Mouse (Mus musculus): Measurements from ENCODE around the gene Retsat. TPM values are rescaled to one million over a fixed set of nuclear protein-coding genes. Genes with fewer than 3 reads are reported as not detected.

Gene Retsat
- total RNA-seq, 2 experiments from 2014 or later, result 44.0 to 50.8 TPM

- no peak for DNase-seq (ENCODE audit: low spot score in 2 of 2)
Observed at GRCm38 (mm10) chr6:72620920-72621319, 22.6 kb downstream of the Retsat start.

GRCm38 (mm10) chr6:72622917-72623316 is 24.6 kb downstream of the Retsat start:
- no peak for DNase-seq (ENCODE audit: low spot score in 2 of 2)

DNA sequence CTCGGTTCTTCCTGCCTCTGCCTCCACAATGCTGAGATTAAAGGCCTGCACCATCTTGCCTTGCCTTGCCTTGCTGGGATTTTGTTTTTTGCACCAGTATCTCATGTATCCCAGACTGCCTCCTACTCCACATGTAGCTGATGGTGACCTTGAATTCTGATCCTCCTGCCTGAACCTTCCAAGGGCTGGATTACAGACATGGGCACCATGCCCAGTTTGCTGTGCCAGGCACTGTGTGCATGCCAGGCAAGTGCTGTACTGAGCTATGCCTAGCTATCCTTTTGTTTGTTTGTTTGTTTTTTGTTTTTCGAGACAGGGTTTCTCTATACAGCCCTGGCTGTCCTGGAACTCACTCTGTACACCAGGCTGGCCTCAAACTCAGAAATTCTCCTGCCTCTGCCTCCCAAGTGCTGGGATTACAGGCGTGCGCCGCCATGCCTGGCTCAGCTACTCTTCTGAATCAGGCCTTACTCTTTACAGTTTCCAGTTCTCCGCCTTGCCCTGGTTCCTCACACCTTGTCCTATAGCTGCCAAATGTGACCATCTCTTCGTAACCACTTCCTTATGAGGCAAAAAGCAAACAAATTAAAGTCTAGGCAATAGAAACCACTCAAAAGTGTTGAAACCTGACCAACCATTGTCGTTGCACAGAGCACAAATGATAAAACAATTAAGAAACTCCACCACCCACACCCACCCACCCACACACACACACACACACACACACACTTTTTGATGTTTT is 25.6 kb downstream of the Retsat start:
- DNase-seq (ENCODE audit: low spot score in 2 of 2), result no peak

- no peak for DNase-seq (ENCODE audit: low spot score in 2 of 2)
Observed at GRCm38 (mm10) chr6:72626391-72626790, 28.1 kb downstream of the Retsat start.

GRCm38 (mm10) chr6:72627276-72627675 is 29.0 kb downstream of the Retsat start:
- no peak for DNase-seq (ENCODE audit: low spot score in 2 of 2)

DNA sequence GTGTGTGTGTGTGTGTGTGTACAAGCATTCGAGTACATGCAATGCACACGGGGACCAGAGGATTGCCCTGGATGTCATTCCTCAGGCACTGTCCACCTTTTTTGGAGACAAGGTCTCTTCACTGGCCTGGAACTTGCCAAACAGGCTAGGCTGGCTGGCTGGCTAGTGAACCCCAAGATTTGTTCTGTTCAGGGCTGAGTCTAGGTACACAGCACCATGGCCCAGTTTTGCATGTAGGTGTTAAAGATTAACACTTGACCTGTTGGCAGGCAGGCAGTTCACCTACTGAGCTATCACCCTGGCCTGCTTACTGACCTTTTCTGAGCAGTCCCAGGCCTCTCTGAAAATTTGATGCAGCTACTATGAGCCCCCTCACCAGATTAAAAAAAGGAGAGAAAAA is 32.1 kb downstream of the Retsat start:
- no peak for DNase-seq (ENCODE audit: low spot score in 2 of 2)

DNA sequence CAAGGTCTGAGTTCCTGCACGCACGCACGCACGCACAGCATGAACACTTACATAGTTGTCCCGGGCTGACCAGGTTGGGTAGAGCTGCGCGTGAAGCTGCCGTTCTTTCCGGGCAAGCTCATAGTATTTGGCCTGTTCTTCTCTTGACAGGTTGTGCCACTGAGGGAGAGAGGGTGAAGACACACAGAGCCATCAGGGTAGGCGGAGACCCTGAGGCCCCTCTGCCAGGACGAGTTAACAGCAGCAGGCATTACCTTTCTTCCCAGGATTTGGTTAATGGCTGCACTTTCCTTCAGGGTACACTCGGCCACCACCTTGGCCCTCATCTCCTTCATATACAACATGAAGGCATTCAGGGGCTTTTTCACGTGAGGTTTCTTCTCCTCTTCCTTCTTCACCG is 32.7 kb downstream of the Retsat start:
- DNase-seq (ENCODE audit: low spot score in 2 of 2), result no peak

GRCm38 (mm10) chr6:72631700-72632099 is 33.4 kb downstream of the Retsat start:
- DNase-seq (ENCODE audit: low spot score in 2 of 2), result no peak

GRCm38 (mm10) chr6:72634311-72634710 is 36.0 kb downstream of the Retsat start:
- DNase-seq (ENCODE audit: low spot score in 2 of 2), result no peak

DNA sequence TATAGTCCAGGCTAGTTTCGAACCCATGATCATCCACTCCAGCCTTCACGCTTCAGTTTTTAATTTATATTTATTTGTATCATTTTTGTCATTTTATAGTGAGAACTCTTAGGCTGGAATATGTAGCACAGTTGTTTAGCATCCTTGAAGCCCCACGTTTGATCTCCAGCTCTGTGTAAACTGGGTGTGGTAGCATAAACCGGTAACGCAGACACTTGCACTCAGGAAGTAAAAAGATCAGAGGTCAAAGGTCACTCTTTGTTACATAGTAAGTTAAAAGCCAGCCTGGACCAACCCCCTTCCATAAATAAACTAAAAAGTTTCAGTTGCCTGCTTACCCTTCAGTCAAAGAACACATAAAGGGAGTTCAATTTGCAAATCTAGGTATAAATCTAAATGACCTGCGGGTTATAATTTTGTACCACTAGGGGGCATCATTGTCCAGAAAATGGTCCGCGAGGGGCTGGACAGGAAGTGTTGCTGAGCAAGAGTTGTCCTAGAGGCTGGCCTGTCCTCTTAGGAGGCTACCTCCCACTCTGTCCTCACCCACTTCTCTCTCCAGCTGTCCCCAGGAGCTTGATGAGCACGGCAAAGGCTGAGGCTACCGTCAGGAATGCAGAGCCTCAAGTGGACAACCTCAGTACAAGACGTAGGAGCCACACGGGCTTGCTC is 37.6 kb downstream of the Retsat start:
- peak in 1 of 2 experiments; percentile 70 for DNase-seq (ENCODE audit: low spot score in 2 of 2)

DNA sequence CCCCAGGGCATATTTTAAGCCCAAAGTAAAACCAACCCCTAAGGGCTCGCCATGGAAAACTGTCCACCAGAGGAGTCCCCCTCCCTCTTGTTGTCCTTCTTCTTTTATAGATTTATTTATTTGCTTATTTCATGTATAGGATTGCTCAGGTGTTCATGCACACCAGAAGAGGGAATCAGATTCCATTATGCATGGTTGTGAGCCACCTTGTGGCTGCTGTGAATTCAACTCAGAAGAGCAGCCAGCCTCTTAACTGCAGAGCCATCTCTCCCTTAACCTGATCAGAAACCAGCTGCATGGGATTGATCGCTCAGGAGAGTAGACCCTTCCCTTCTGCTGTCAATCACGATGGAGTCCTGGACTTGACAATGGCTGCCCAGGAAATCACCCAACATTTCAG is 38.7 kb downstream of the Retsat start:
- DNase-seq (ENCODE audit: low spot score in 2 of 2), result no peak

- DNase-seq (ENCODE audit: low spot score in 2 of 2), result no peak
Observed at GRCm38 (mm10) chr6:72641218-72641954, 43.1 kb downstream of the Retsat start.

DNA sequence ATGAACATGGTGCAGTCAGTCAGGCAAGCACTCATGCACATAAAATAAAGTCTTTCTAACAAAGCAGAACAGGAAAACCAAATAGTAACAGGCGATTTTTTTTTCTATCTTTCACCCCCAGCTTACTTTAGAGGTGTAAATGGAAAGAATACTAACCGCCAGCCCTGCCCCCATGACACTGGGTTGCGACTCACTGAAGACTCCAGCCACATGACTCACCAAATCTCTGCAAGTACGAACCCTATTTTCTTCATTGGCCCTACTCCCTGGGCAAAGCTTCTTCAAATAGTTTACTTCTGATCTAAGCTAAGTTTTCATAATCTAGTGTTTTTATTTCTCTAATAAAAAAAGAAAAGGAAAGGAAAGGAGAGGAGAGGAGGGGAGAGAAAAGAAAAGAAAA is 46.3 kb downstream of the Retsat start:
- no peak for DNase-seq (ENCODE audit: low spot score in 2 of 2)

DNA sequence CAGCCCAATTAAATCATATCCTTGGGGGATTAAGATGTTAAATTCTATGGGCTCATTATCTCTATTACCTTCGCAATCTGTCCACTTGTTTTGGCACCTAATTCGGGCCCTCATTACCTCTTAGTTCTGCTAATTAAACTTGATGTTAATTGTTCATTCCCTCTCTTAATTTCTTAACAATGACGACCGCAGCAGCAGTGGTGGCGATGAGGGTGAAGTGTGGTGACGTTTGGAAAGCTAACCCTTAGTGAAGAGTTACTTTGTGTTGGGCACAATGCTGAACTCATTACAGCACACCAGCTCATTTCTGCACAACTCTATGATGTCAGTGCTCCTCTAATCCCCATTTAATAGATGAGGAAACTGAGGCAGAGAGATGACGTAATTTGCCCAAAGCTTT is 47.1 kb downstream of the Retsat start:
- DNase-seq (ENCODE audit: low spot score in 2 of 2), result no peak

DNA sequence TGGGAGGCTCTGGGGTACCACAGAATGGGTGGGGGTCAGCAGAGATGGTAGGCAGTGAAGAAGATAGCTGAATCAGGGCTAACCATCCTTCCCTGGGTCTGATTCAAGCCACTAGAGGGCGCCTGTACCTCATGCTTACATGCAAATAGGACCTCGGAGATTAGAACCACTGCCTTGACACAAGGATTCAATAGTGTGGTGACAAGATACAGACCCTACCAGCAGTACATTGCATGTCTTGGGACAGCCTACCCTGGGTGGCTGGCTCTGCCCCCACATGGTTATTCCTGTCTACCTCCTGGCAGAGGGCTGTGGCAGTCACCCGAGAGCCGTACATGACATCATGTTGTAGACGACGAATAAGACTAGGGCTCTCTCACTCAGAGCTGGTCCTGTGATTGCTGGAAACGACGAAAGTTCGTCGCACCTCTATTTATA is 49.1 kb downstream of the Retsat start:
- DNase-seq (ENCODE audit: low spot score in 2 of 2), result peak; percentile 72 to 81

GRCm38 (mm10) chr6:72648002-72648595 is 49.8 kb downstream of the Retsat start:
- no peak for DNase-seq (ENCODE audit: low spot score in 2 of 2)

DNA sequence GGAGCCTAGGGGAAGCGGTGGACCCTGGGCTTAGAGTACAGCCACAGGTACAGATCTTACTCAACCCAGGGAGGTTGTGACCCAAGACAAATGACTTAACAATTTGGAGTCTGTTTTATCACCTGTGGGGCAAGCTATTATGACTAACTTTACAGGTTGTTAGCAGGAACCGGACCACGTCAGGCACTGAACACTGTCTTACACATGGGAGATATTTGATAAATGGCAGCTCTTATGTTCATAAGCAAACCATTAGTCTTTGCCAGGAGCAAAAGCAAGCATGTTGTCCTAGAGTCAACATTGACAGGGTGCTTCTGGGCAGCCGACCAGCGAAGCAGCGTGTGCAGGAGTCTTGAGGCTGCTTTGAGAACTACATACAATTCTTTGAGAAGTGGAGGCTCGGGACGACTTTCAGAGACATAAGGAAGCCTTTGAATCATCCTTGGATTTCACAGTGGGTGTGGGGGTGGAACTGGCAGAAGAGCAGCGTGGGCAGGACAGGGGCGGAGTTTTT is 52.1 kb downstream of the Retsat start:
- DNase-seq (ENCODE audit: low spot score in 2 of 2), result peak in 1 of 2 experiments; percentile 62

DNA sequence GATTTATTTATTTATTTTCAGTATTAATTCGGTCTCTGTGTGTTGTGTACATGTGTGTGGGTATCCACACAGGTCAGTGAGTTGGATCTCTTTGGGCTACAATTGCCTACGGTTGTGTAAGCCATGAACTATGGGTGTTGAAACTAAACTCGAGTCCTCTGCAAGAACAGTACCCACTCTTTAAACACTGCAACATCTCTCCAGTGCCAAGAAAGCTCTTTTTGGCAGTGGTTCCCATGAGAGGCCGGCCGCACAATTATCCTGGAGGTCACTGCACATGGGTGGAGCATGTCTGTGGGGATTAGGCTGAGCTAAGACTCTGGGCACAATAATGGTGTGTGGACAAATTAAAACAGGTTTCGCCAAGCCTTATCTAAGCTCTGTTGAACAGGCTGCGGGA is 55.1 kb downstream of the Retsat start:
- DNase-seq (ENCODE audit: low spot score in 2 of 2), result peak in 1 of 2 experiments; percentile 31

GRCm38 (mm10) chr6:72654355-72654754 is 56.1 kb downstream of the Retsat start:
- DNase-seq (ENCODE audit: low spot score in 2 of 2), result no peak

DNA sequence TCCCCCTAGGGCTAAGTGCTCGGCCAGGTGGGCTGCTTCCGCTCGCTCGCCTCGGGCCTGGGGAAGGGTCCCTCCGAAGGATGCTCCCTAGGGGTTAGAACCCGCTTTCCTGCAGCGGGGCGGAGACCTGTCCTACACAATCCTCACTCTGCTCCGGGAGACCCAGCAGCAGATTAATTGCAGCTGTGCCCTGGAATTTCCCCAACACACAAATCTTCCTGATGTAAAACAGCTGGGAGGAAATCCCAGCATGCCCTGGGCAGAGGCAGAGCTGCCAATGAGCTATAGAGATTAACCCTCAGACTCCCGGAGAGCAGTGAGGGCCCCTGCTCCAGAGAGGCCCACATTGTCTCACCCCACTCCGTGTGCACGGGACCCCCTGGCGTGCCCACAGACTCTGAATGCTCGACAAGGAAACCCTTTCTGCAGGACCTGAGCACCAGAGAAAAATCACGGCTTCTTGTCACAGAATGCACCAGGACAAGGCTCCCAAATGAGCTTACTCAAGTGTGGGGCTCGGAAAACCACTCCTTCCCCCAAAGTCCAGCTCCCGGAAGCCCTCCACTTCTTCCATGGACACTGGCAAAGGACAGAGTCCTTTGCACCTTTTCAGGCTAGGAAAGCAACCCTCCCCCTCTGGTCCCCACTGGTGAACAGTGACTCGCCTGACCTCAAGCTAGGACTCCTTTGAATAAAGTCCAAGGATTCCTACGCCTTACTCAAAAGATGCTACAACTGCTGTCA is 57.2 kb downstream of the Retsat start:
- DNase-seq (ENCODE audit: low spot score in 2 of 2), result no peak

GRCm38 (mm10) chr6:72656053-72656442 is 57.8 kb downstream of the Retsat start:
- no peak for DNase-seq (ENCODE audit: low spot score in 2 of 2)
